Mouse (Mus musculus) limb, embryonic 15.5 days (tissue): ENCODE results near the gene Kif21b. TPM values are rescaled to one million over a fixed set of nuclear protein-coding genes. Genes with fewer than 3 reads are reported as not detected.

Experiments
- ATAC-seq: fragments of 200-750 bp; cut with Nextera tagmentation; 2 replicates; pipeline ENCODE4 v1.8.0; 2017; ENCODE audit warnings: low read depth, moderate TSS enrichment; ENCODE audit not compliant: insufficient number of reproducible peaks, low FRiP score, low TSS enrichment
- H3K27ac ChIP-seq: fragments of 300-500 bp; sonication (generic); 2 replicates; pipeline ENCODE4 v1.5.1; 2015; ENCODE audit warnings: moderate library complexity, mild to moderate bottlenecking, inconsistent platforms
- H3K27me3 ChIP-seq: fragments of 300-500 bp; sonication (generic); 2 replicates; pipeline ENCODE4 v1.6.1; 2015; ENCODE audit warnings: inconsistent platforms
- H3K36me3 ChIP-seq: fragments of 300-500 bp; sonication (generic); 2 replicates; pipeline ENCODE4 v1.6.1; 2015; ENCODE audit warnings: inconsistent platforms
- H3K4me1 ChIP-seq: fragments of 300-500 bp; sonication (generic); 2 replicates; pipeline ENCODE4 v1.6.1; 2015; ENCODE audit warnings: inconsistent platforms
- H3K4me2 ChIP-seq: fragments of 300-500 bp; sonication (generic); 2 replicates; pipeline ENCODE4 v1.6.1; 2015; ENCODE audit warnings: mild to moderate bottlenecking, inconsistent platforms
- H3K4me3 ChIP-seq: fragments of 300-500 bp; sonication (generic); 2 replicates; pipeline ENCODE4 v1.5.1; 2015; ENCODE audit warnings: mild to moderate bottlenecking, inconsistent platforms
- H3K9ac ChIP-seq: fragments of 300-500 bp; sonication (generic); 2 replicates; pipeline ENCODE4 v1.6.1; 2015; ENCODE audit warnings: inconsistent platforms
- H3K9me3 ChIP-seq: fragments of 300-500 bp; sonication (generic); 2 replicates; pipeline ENCODE4 v1.6.1; 2016; ENCODE audit warnings: inconsistent platforms
- WGBS: fragments of 180-500 bp; shearing (Covaris S2); methylation state at CpG from one replicate; pipeline ENCODE4 v1.1.7; 2015; 5-methylcytosine and 5-hydroxymethylcytosine counted together
- polyA plus RNA-seq: library from polyadenylated mRNA; unstranded; fragments of >200 nt; fragmentation: Nextera tagmentation; extraction: Ambion mirVana; gene quantifications from 2 replicates; pipeline ENCODE4 v1.2.1, GENCODE M21; 2015

The Kif21b gene
- polyA plus RNA-seq, 1 experiment from 2014 or later: 2.6 TPM

DNA sequence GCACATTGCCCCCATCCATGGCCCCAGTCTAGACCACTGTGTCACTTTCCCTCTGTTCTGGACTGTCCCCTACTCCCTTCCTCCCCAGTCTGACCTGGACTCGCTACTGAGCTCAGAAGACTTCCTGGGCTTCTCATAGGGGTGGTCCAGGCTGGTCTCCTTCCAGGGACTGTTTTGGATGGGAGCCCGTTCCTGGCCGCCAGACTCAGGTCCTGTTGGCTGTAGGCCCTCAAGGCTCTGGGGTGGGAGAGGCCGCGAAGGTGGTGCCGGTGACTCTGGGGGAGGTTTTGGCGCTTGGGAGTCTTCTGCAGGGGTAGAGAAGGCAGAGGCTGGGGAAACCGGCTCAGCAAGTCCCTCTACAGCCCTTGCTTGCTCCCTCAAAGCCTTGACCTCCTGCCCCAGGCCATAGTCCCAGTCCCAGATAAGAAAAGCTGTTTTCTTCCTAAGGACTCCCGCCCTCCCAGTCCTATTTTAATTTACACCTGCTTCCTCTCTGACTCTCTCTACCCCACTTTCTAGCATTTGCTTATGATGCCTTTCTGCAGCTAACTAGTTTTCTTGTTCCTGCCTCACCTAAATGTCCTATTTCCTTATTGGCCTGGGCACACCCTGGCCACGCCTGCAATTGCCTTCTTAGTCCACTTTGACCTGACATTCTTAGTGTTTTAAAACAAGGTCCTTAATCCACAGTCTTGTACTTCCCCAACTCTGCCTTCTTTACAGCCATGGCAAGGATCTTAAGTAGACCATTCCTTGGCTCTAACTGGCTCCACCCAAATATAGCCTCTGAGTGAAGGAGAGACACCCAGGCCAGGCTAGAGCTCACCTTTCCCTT, 89.1 kb downstream of the Kif21b start:
- H3K36me3 ChIP-seq: peaks cover 42% of the 10 kb centered on the region
- no peaks in the 10 kb centered on the region for H3K27me3 ChIP-seq
- H3K9me3 ChIP-seq: no peaks in the 10 kb centered on the region
- no peak for ATAC-seq
- H3K9ac ChIP-seq: no peak overlapping the region
- no peak overlapping the region for H3K27ac ChIP-seq
- no peak overlapping the region for H3K4me3 ChIP-seq
- H3K4me2 ChIP-seq: no peak overlapping the region
- 70% methylated on average over 10 of the region's 10 CpGs for WGBS
- 0 out of 2 replicates have a peak, but pooled peaks cover 5% of the 10 kb centered on the region for H3K4me1 ChIP-seq

GRCm38 (mm10) chr1:136222386-136222785, 91.2 kb downstream of the Kif21b start:
- Histone ChIP-seq H3K4me2 (no peak overlapping the region), H3K27ac (no peak overlapping the region), H3K36me3 (peaks cover 35% of the 10 kb centered on the region), H3K9me3 (no peaks in the 10 kb centered on the region), H3K4me3 (no peak overlapping the region), H3K27me3 (no peaks in the 10 kb centered on the region), H3K4me1 (peaks cover 6% of the 10 kb centered on the region; the same call in 1 of the 2 replicates), H3K9ac (no peak overlapping the region)
- 85% methylated on average over 10 of the region's 10 CpGs for WGBS
- ATAC-seq: no peak

DNA sequence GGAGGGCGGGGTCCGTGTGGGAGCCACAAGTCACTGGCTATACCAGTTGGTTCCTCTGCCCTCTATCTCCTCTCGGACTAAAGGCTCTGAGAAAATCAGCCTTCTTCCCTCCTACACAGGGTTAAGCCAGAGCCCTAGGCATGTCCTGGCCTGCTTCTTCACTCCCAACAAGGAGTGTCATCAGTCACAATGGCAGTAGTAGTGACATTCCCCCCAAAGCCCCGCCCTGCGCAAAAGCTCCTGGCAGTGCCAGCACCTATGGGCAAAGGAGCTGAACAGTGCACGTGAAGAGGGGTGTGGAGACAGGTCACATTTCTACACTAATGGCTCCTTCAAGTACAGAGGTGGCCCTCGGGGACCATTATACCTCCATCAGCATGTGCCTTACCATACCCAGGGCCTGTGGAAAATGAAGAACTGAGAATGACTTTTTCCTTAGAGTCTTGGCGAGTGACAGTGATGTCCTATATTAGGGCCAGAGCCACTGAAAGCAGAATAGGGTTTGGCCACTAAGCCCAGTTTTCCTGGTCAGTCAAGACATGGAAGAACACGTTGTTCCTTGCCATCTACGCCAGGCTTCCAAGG, 92.7 kb downstream of the Kif21b start:
- no peak for ATAC-seq
- H3K4me3 ChIP-seq: no peak overlapping the region
- H3K9me3 ChIP-seq: no peaks in the 10 kb centered on the region
- H3K27me3 ChIP-seq: no peaks in the 10 kb centered on the region
- H3K4me2 ChIP-seq: no peak overlapping the region
- no peak overlapping the region for H3K9ac ChIP-seq
- H3K4me1 ChIP-seq: peaks cover 18% of the 10 kb centered on the region
- peaks cover 26% of the 10 kb centered on the region for H3K36me3 ChIP-seq
- 74% methylated on average over 10 of the region's 10 CpGs for WGBS
- H3K27ac ChIP-seq: no peak overlapping the region

DNA sequence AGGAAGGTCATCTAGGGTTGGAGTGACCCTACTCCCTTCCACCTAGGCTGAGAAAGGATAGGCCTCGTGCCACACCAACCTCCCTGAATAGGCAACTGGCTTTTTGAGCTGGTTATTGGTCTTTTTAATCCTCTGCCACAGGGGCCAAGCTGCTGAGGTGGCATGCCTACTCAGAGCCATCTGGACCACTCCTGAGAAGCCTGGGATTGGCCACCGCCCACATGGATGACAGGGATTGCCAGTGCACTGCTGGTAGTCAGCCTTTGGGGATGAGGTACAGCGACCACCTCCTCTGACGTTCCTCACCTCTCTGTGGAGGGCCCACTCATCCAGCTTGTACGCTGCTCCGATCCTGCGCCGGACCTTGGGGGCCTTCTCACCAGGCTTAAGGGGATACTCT, 94.7 kb downstream of the Kif21b start:
- H3K4me3 ChIP-seq: no peak overlapping the region
- WGBS: 94% methylated on average over 8 of the region's 8 CpGs
- no peaks in the 10 kb centered on the region for H3K9me3 ChIP-seq
- no peaks in the 10 kb centered on the region for H3K27me3 ChIP-seq
- H3K9ac ChIP-seq: no peak overlapping the region
- H3K4me1 ChIP-seq: peaks cover 34% of the 10 kb centered on the region
- no peak for ATAC-seq
- peaks cover 15% of the 10 kb centered on the region; the same call in 1 of the 2 replicates for H3K36me3 ChIP-seq
- H3K27ac ChIP-seq: no peak overlapping the region
- H3K4me2 ChIP-seq: no peak overlapping the region

GRCm38 (mm10) chr1:136226626-136227025, 95.4 kb downstream of the Kif21b start:
- no peak for ATAC-seq
- Histone ChIP-seq H3K27ac (no peak overlapping the region), H3K27me3 (no peaks in the 10 kb centered on the region), H3K9ac (no peak overlapping the region), H3K4me1 (peaks cover 42% of the 10 kb centered on the region), H3K9me3 (no peaks in the 10 kb centered on the region), H3K36me3 (peaks cover 15% of the 10 kb centered on the region; the same call in 1 of the 2 replicates), H3K4me2 (no peak overlapping the region), H3K4me3 (no peak overlapping the region)
- WGBS: 92% methylated on average over 8 of the region's 8 CpGs

Other genes starting within 250 kb of the Kif21b start
- gene Pkp1, start 212.2 kb upstream of the Kif21b start, polyA plus RNA-seq: 72.6 and 89.7 TPM in 2 replicates
- 0.09 and 0.14 TPM in 2 replicates for gene Igfn1, start 125.0 kb upstream of the Kif21b start, polyA plus RNA-seq
- 176 and 178 TPM in 2 replicates for gene Tmem9, start 123.2 kb upstream of the Kif21b start, polyA plus RNA-seq
- not detected in 2 replicates for gene Ascl5, start 80.6 kb upstream of the Kif21b start, polyA plus RNA-seq
- gene Cacna1s, start 78.6 kb upstream of the Kif21b start, polyA plus RNA-seq: 5.2 and 11.0 TPM in 2 replicates
- 0.40 TPM in 1 of 2 replicates, not detected in the other for gene Mroh3, start 81.4 kb downstream of the Kif21b start, polyA plus RNA-seq
- gene Inava, start 102.9 kb downstream of the Kif21b start, polyA plus RNA-seq: 14.3 and 15.8 TPM in 2 replicates
- gene Gpr25, start 129.5 kb downstream of the Kif21b start, polyA plus RNA-seq: not detected in 2 replicates
- 9.4 and 11.0 TPM in 2 replicates for gene Camsap2, start 214.7 kb downstream of the Kif21b start, polyA plus RNA-seq